Mouse (Mus musculus) forelimb bud, embryonic 11.5 days (tissue): ENCODE measurements at regions not wholly inside any gene's neighbourhood (a gene's known extent, or its start where the extent isn't known, plus 50 kb on each side); places are given as distances from the start of the nearest gene placed in this dataset.

Experiments used
- DNase-seq: peaks from one replicate; pipeline ENCODE4 v3.0.0-alpha.2; 2012; ENCODE audit warnings: low read depth, low spot score

DNA sequence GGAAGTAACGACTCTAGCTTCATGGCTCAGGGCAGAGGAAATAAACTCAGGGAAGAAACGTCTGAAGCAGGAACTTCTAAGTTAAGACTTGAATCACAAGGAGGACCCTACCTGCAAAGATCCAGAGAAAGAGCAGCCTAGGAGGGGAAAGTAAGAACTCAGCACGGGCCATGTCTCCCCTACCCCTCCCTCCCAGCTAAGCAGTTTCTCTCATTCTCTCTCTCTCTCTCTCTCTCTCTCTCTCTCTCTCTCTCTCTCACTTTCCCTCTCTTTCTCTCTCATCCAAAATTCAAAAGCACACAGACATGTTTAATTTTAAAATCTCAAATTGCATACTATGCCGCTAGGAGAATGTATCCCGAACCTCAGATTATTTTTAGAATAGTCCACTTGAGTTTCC, 267.3 kb downstream of the Dhx15 start:
- DNase-seq, result no peak

- DNase-seq, result no peak
Measured at GRCm38 (mm10) chr5:51922494-51922893, 267.8 kb downstream of the Dhx15 start.

- no peak for DNase-seq
Measured at GRCm38 (mm10) chr5:51917812-51918448, 272.4 kb downstream of the Dhx15 start.

- DNase-seq, result no peak
Measured at GRCm38 (mm10) chr5:51914731-51915130, 275.6 kb downstream of the Dhx15 start.

DNA sequence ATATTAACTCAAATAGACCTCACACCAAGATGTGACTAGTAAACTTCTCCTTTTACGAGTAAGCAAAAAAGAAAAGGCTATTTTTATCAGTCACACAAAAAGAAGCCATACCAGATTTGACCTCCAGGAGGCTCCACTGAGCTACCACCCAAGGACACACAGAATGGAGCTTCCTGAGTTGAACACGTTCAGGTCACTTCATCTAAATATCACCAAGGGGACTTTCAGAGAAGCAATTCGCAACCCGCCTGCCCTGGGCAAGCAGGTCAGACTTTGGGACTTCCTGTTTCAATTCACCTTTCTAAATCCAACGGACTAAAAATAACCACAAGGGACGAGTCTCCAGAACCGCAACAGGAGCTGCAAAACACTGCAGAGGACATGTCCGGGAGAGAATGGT, 281.5 kb downstream of the Dhx15 start:
- DNase-seq, result no peak

DNA sequence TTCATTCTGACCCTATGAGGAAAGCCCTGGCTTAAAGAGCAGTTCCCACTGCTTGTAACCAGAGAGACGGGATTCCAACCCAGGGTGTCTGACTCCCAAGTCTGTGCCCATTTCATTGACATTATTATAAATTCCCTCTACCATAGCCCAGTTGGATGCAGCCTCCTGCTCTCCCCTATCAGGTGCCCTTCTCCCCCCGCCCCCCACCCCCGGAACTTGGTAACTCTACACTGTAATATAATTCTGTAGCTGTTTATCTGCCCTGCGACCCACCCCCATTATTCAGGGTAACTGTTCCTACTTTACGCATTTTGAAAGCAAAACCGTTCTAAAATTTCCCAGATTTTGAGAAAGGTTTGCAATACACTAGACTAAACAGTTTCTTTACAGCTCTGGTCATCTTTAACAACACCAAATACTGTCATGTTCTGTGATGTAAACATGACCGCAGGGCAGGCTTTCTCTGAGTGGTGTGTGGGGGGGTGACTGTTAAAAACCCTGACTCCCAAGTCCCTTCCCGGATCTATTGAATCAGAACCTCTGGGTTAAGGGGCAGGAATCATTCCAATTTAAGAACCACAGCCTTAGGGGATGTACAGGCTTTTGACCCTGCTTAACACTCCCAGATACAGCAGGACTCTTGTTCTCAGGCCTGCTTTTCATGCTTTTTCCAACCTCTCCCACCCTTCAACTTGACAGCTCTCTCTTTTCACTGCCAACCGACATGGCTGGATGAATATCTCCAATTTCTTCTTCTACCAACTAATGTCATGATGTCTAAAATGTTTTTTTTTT, 283.8 kb downstream of the Dhx15 start:
- no peak for DNase-seq

DNA sequence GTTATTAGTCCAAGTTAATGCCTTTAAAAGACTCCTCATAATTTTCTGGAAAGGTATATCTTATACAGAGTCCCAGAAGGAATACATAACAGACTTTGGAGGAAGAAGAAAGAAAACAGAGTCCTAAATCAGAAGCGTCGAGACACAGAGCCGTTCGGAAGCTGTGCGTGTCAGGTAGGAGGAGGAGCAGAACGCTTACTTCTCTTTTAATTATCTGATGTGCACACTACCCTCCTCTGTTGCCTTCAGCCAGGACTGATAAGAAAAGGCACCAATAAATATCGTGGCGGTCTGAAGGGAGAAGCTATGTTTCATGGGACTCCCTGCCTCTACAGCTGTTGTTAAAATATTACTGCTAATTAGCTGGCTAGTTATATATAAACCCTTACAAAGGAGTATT, 296.2 kb downstream of the Dhx15 start:
- no peak for DNase-seq

- DNase-seq, result no peak
Measured at GRCm38 (mm10) chr5:51891341-51891740, 299.0 kb downstream of the Dhx15 start.

DNA sequence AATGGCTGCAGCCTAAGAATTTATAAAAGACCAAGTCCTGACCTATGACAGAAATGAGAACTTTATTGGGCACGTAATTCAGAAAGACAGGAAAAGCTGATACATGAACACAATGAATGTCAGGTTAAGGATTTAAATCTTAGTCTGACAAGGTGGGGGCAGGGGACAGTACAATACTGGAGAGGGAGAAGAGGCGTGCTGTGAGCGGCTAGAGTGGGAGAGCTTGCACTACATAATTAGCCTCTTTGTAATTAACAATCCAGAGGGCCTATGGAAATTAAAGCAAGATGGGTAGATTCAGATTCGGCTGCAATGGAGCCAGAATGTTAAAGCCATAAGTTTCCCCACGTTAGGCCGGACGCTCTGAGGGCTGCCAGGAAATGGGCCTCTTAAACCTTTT, 301.9 kb downstream of the Dhx15 start:
- no peak for DNase-seq

- DNase-seq, result no peak
Measured at GRCm38 (mm10) chr5:51882594-51882993, 307.7 kb downstream of the Dhx15 start.

GRCm38 (mm10) chr5:51882173-51882572, 308.1 kb downstream of the Dhx15 start:
- DNase-seq, result no peak

DNA sequence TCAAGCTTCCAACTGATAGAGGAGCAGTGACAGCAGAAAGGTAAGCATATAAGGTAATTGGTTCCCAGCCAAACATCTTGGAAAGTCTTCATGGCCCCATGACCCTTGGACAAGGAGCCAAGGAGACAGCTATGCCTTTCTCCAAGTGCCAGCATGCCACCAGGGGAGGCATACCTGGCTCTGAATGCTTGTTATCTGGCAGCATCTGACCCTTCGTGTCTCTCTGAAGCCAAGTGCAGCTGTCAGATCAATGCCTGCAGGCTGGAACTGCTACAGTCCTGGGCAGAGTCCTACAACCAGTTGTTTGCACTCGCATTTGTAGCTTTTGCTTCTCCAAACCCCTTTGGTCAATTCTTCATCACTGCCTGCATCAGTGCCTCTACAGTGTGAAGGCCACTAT, 309.3 kb upstream of the Ppargc1a start:
- DNase-seq, result no peak

- DNase-seq, result no peak
Measured at GRCm38 (mm10) chr5:51873571-51873970, 306.0 kb upstream of the Ppargc1a start.

GRCm38 (mm10) chr5:51871735-51872134, 304.2 kb upstream of the Ppargc1a start:
- no peak for DNase-seq

GRCm38 (mm10) chr5:51868223-51868713, 300.7 kb upstream of the Ppargc1a start:
- DNase-seq, result no peak

GRCm38 (mm10) chr5:51866002-51866401, 298.5 kb upstream of the Ppargc1a start:
- no peak for DNase-seq

- DNase-seq, result no peak
Measured at GRCm38 (mm10) chr5:51860496-51860895, 293.0 kb upstream of the Ppargc1a start.

DNA sequence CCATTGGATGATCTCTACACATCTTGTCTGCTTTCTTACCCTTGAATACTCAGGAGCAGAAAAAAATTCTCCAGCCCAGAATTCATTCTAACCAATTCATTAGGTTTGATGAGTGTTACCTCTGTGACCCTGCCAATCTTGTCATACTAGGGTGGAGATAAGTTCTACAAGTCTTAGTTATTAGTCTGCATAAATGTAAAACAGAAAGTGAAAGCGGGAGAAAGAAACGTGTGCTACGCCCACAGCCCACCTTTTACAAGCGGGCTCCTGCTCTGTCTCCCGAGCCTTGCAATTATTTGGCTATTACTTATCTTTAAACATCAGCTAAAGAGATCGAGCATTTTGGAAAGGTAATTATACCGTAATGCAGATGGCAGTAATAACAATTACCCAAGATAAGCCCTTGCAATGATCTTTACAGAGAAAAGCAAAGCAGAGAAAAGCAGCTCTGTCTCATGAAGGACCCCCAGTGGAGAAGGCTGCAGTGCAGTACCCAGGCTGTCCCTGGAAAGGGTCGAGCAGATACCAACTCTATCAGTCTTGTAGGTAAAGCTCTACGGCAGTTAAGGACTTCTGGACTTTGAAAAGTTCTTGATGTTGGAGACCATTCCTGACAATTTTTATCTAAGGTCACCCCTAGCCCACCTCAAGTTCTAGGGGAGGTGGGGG, 286.1 kb upstream of the Ppargc1a start:
- DNase-seq, result no peak

DNA sequence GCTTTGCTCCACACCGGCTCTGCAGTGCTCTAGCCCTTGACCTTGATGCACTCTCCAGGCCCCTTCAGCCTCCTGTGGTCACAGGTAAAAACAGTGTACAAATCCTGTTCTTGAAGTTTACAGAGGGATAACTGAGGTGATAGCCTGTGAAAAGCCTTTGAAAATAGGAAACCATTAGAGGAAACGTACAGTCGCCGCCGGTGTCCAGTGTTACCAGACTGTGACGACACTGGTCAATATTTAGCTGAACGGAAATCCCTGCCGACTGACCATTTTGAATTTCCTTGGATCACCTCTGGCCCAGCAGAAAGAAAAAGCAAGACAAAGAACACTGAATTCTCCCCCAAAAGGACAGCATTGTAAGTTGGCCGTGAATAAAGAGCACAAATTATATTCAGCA, 282.6 kb upstream of the Ppargc1a start:
- DNase-seq, result no peak

DNA sequence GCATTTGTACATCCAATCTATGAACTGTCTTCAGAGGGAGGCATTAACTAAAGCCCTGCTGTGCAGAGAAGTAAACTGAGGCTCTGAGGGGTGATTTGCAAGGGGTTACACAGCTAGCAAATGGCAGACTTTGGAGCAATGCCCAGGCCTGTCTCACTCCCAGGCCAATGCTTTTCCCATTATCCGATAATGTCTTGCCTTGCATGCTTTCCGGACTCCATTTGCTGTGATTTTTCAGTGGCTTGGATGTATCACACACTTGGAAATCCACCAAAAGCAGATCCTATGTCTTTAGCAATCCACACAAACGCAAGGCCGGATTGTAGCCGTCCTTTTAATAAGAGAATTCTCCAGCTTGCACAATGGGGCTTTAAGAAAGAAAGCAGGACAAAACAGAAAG, 281.7 kb upstream of the Ppargc1a start:
- DNase-seq, result no peak

GRCm38 (mm10) chr5:51842189-51842588, 274.7 kb upstream of the Ppargc1a start:
- DNase-seq, result no peak

DNA sequence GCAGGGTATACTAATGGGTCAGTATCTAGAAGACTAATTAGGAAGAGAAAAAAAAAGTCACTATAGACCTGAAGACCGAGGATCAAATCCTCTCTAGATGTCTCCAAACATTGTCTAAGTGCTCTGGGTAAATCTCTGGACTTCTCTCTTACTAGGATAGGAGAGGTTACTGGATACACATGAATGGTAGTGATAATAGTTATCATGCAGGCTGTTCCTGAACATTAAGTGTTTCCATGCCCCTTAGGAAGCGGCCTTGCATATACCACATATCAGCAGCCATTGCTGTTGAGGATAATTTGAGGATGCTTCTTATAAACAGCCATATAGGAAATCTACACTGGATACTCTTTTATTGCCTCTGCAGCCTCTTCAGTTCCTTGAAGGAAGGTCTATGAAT, 274.2 kb upstream of the Ppargc1a start:
- no peak for DNase-seq
